Mouse (Mus musculus) heart, postnatal 25 days (tissue): ENCODE results near the gene Smn1. TPM values are rescaled to one million over a fixed set of nuclear protein-coding genes. Genes with fewer than 3 reads are reported as not detected.
"Not testable (repeated sequence)": the region's sequence is repeated elsewhere in the genome, so short reads cannot be mapped to it uniquely, and the experiment has no call there.

ENCODE experiments used
- DNase-seq: peaks from one replicate; pipeline ENCODE4 v3.0.0; 2022; ENCODE audit warnings: low spot score
- intact Hi-C: fragments of 180-260 bp; cut with DNase I; formaldehyde crosslinking; loops from one replicate; pipeline ENCODE4 v1.15.1; 2025
- total RNA-seq, 2 experiments: library from RNA; stranded (reverse); gene quantifications; 2 replicates each; pipeline ENCODE4 v1.2.3; 2021

Smn1 gene
- total RNA-seq: 10 to 100 TPM; 13.5 to 16.0 TPM

- intact Hi-C loops: loop anchor here (2.0 kb wide), 1 partner anchor 16 kb away; the partner anchor contains the start of gene Serf1
- peak; percentile 81 for DNase-seq
Observed at GRCm38 (mm10) chr13:100124423-100125257, at the start of gene Smn1. Smn1 (plus strand) TSS chr13:100124852.

- intact Hi-C loops: no loop called here
- DNase-seq: no peak
Observed at GRCm38 (mm10) chr13:100098808-100099207, 25.8 kb upstream of the Smn1 start.

GRCm38 (mm10) chr13:100103052-100103658 lies 21.5 kb upstream of the Smn1 start:
- intact Hi-C loops: loop anchor here (10.0 kb wide), 1 partner anchor 758 kb away; the partner anchor contains the start of genes Mrps27 and Ptcd2
- DNase-seq: no peak

- intact Hi-C loops: loop anchor here (10.0 kb wide), 1 partner anchor 759 kb away; the partner anchor contains the start of genes Mrps27 and Ptcd2
- peak; percentile 85 for DNase-seq
Observed at GRCm38 (mm10) chr13:100103748-100104254, 20.9 kb upstream of the Smn1 start, which contains the start of gene Bdp1. Bdp1 (minus strand) TSS chr13:100104070.

- intact Hi-C loops: loop anchor here (2.0 to 10.0 kb wide), 2 partner anchors 17 to 763 kb away; partner anchors contain the start of genes Mrps27, Ptcd2 and Smn1
- peak; percentile 63 for DNase-seq
Observed at GRCm38 (mm10) chr13:100107652-100108472, 16.8 kb upstream of the Smn1 start, which contains the start of gene Serf1. Serf1 (plus strand) TSS chr13:100108012.

- no peak for DNase-seq
- intact Hi-C loops: loop anchor here (5.0 to 10.0 kb wide), 2 partner anchors 280 to 542 kb away; partner anchors contain the start of genes Ak6, Rad17 and Taf9
Observed at GRCm38 (mm10) chr13:100112218-100112972, 12.3 kb upstream of the Smn1 start.

- no peak for DNase-seq
- intact Hi-C loops: loop anchor here (2.0 kb wide), 1 partner anchor 15 kb away; the partner anchor contains the start of gene Serf1
Observed at GRCm38 (mm10) chr13:100123970-100124369, 682 bp upstream of the Smn1 start.

GRCm38 (mm10) chr13:100125258-100125643 lies 599 bp downstream of the Smn1 start:
- intact Hi-C loops: loop anchor here (2.0 kb wide), 1 partner anchor 16 kb away; the partner anchor contains the start of gene Serf1
- DNase-seq: no peak

- intact Hi-C loops: no loop called here
- no peak for DNase-seq
Observed at GRCm38 (mm10) chr13:100141646-100142314, 17.1 kb downstream of the Smn1 start.

GRCm38 (mm10) chr13:100152659-100153058 lies 28.0 kb downstream of the Smn1 start:
- intact Hi-C loops: no loop called here
- no peak for DNase-seq

GRCm38 (mm10) chr13:100156624-100157023 lies 32.0 kb downstream of the Smn1 start:
- no peak for DNase-seq
- intact Hi-C loops: no loop called here

- intact Hi-C loops, DNase-seq: not testable (repeated sequence)
Observed at GRCm38 (mm10) chr13:100161171-100161870, 36.7 kb downstream of the Smn1 start.

- intact Hi-C loops, DNase-seq: not testable (repeated sequence)
Observed at GRCm38 (mm10) chr13:100162467-100162866, 37.8 kb downstream of the Smn1 start.

- intact Hi-C loops, DNase-seq: not testable (repeated sequence)
Observed at GRCm38 (mm10) chr13:100166378-100166777, 41.7 kb downstream of the Smn1 start.

- intact Hi-C loops, DNase-seq: not testable (repeated sequence)
Observed at GRCm38 (mm10) chr13:100174360-100174759, 49.7 kb downstream of the Smn1 start.

GRCm38 (mm10) chr13:100183111-100183510 lies 58.5 kb downstream of the Smn1 start:
- intact Hi-C loops, DNase-seq: not testable (repeated sequence)
